Mouse (Mus musculus): ENCODE results near the gene Rasgrp2. TPM values are rescaled to one million over a fixed set of nuclear protein-coding genes. Genes with fewer than 3 reads are reported as not detected.
A peak's percentile ranks its signal among the peaks of the same experiment; 100 is the strongest.

The Rasgrp2 gene
- polyA plus RNA-seq, 1 experiment from 2014 or later: 26.4 TPM

- H3K9me3 ChIP-seq: no peaks in the 10 kb centered on the region
- peaks cover 37% of the 10 kb centered on the region for H3K4me1 ChIP-seq
- no peak overlapping the region for H3K4me3 ChIP-seq
- H3K4me2 ChIP-seq (replicated peaks): no peak overlapping the region
- WGBS: 21% methylated on average over 6 of the region's 6 CpGs
- peak; percentile 52; the same call in 1 of the 2 replicates for ATAC-seq (ENCODE audit: low FRiP score, low read depth)
- H3K27ac ChIP-seq: 0 out of 2 replicates have a peak overlapping the region, but pooled peaks have one; percentile 2
- no peak overlapping the region for H3K9ac ChIP-seq
- H3K36me3 ChIP-seq: peaks cover 2% of the 10 kb centered on the region; the same call in 1 of the 2 replicates
- H3K27me3 ChIP-seq (replicated peaks): peaks cover 2% of the 10 kb centered on the region; the same call in 1 of the 2 replicates
These were observed 52.9 kb downstream of the Rasgrp2 start for GRCm38 (mm10) chr19:6452030-6452494.

- peak overlapping the region; percentile 22; the same call in 1 of the 2 replicates for H3K4me2 ChIP-seq (replicated peaks)
- 48% methylated on average over 9 of the region's 9 CpGs for WGBS
- no peak overlapping the region for H3K4me3 ChIP-seq
These were observed 53.7 kb downstream of the Rasgrp2 start for GRCm38 (mm10) chr19:6452672-6453310.

GRCm38 (mm10) chr19:6453349-6453748 lies 54.2 kb downstream of the Rasgrp2 start:
- Histone ChIP-seq H3K9me3 (no peaks in the 10 kb centered on the region), H3K4me1 (peaks cover 29% of the 10 kb centered on the region), H3K27ac (peak overlapping the region; percentile 43; the same call in 1 of the 2 replicates), H3K9ac (no peak overlapping the region), H3K4me2 (replicated peaks) (peak overlapping the region; percentile 22; the same call in 1 of the 2 replicates), H3K36me3 (peaks cover 2% of the 10 kb centered on the region), H3K27me3 (replicated peaks) (peaks cover 2% of the 10 kb centered on the region; the same call in 1 of the 2 replicates), H3K4me3 (no peak overlapping the region)
- WGBS: 84% methylated on average over 8 of the region's 8 CpGs
- ATAC-seq (ENCODE audit: low FRiP score, low read depth): no peak

More at GRCm38 (mm10) chr19:6452672-6453310, 53.7 kb downstream of the Rasgrp2 start:
- Histone ChIP-seq H3K9ac (no peak overlapping the region), H3K27me3 (replicated peaks) (peaks cover 2% of the 10 kb centered on the region; the same call in 1 of the 2 replicates), H3K36me3 (peaks cover 2% of the 10 kb centered on the region; the same call in 1 of the 2 replicates), H3K27ac (peak overlapping the region; percentile 43; the same call in 1 of the 2 replicates), H3K4me1 (peaks cover 33% of the 10 kb centered on the region), H3K9me3 (no peaks in the 10 kb centered on the region)
- ATAC-seq (ENCODE audit: low FRiP score, low read depth): 0 out of 2 replicates have a peak, but pooled peaks have one; percentile 43

- Histone ChIP-seq H3K4me1 (peaks cover 23% of the 10 kb centered on the region), H3K9me3 (no peaks in the 10 kb centered on the region), H3K9ac (0 out of 2 replicates have a peak overlapping the region, but pooled peaks have one; percentile 5), H3K27me3 (replicated peaks) (peaks cover 2% of the 10 kb centered on the region; the same call in 1 of the 2 replicates), H3K36me3 (peaks cover 4% of the 10 kb centered on the region), H3K4me2 (replicated peaks) (no peak overlapping the region), H3K27ac (no peak overlapping the region), H3K4me3 (no peak overlapping the region)
- no peak for ATAC-seq (ENCODE audit: low FRiP score, low read depth)
- WGBS: 74% methylated on average over 10 of the region's 10 CpGs
These were observed 55.0 kb downstream of the Rasgrp2 start for GRCm38 (mm10) chr19:6454041-6454720.

- peaks cover 2% of the 10 kb centered on the region for H3K36me3 ChIP-seq
- H3K27me3 ChIP-seq (replicated peaks): no peaks in the 10 kb centered on the region
- H3K4me1 ChIP-seq: peaks cover 6% of the 10 kb centered on the region
- no peak overlapping the region for H3K27ac ChIP-seq
- H3K9me3 ChIP-seq: no peaks in the 10 kb centered on the region
- H3K9ac ChIP-seq: no peak overlapping the region
- ATAC-seq (ENCODE audit: low FRiP score, low read depth): no peak
- H3K4me2 ChIP-seq (replicated peaks): no peak overlapping the region
- no peak overlapping the region for H3K4me3 ChIP-seq
- WGBS: 85% methylated on average over 6 of the region's 6 CpGs
These were observed 60.4 kb downstream of the Rasgrp2 start for GRCm38 (mm10) chr19:6459504-6459903.

GRCm38 (mm10) chr19:6462841-6463240 lies 63.7 kb downstream of the Rasgrp2 start:
- no peak for ATAC-seq (ENCODE audit: low FRiP score, low read depth)
- Histone ChIP-seq H3K27me3 (replicated peaks) (no peaks in the 10 kb centered on the region), H3K4me3 (no peak overlapping the region), H3K9ac (no peak overlapping the region), H3K36me3 (peaks cover 2% of the 10 kb centered on the region; the same call in 1 of the 2 replicates), H3K4me2 (replicated peaks) (no peak overlapping the region), H3K4me1 (peaks cover 18% of the 10 kb centered on the region), H3K27ac (no peak overlapping the region), H3K9me3 (no peaks in the 10 kb centered on the region)
- WGBS: 58% methylated on average over 6 of the region's 6 CpGs

- H3K9ac ChIP-seq: 0 out of 2 replicates have a peak overlapping the region, but pooled peaks have one; percentile 19
- H3K36me3 ChIP-seq: no peaks in the 10 kb centered on the region
- no peak overlapping the region for H3K4me2 ChIP-seq (replicated peaks)
- peak; percentile 48; the same call in 1 of the 2 replicates for ATAC-seq (ENCODE audit: low FRiP score, low read depth)
- no peak overlapping the region for H3K27ac ChIP-seq
- WGBS: 47% methylated on average over 10 of the region's 10 CpGs
- no peak overlapping the region for H3K4me3 ChIP-seq
- no peaks in the 10 kb centered on the region for H3K27me3 ChIP-seq (replicated peaks)
- H3K9me3 ChIP-seq: no peaks in the 10 kb centered on the region
- peaks cover 18% of the 10 kb centered on the region for H3K4me1 ChIP-seq
These were observed 65.3 kb downstream of the Rasgrp2 start for GRCm38 (mm10) chr19:6464306-6465071.

Other genes with a start within 250 kb of the Rasgrp2 start
- gene Majin, start 215.0 kb upstream of the Rasgrp2 start, polyA plus RNA-seq (2016; fragmentation: Nextera tagmentation; extraction: Ambion mirVana): not detected in 2 replicates
- not detected in 2 replicates for gene Gpha2, start 173.0 kb upstream of the Rasgrp2 start, polyA plus RNA-seq (2016; fragmentation: Nextera tagmentation; extraction: Ambion mirVana)
- gene Ppp2r5b, start 163.5 kb upstream of the Rasgrp2 start, polyA plus RNA-seq (2016; fragmentation: Nextera tagmentation; extraction: Ambion mirVana): 77.8 and 82.8 TPM in 2 replicates
- gene Atg2a, start 157.7 kb upstream of the Rasgrp2 start, polyA plus RNA-seq (2016; fragmentation: Nextera tagmentation; extraction: Ambion mirVana): 13.8 and 14.7 TPM in 2 replicates
- 87.2 and 96.4 TPM in 2 replicates for gene Ehd1, start 122.6 kb upstream of the Rasgrp2 start, polyA plus RNA-seq (2016; fragmentation: Nextera tagmentation; extraction: Ambion mirVana)
- gene Cdc42bpg, start 92.9 kb upstream of the Rasgrp2 start, polyA plus RNA-seq (2016; fragmentation: Nextera tagmentation; extraction: Ambion mirVana): 0.27 and 0.60 TPM in 2 replicates
- 93.3 and 93.5 TPM in 2 replicates for gene Men1, start 64.4 kb upstream of the Rasgrp2 start, polyA plus RNA-seq (2016; fragmentation: Nextera tagmentation; extraction: Ambion mirVana)
- 16.0 and 18.4 TPM in 2 replicates for gene Map4k2, start 58.2 kb upstream of the Rasgrp2 start, polyA plus RNA-seq (2016; fragmentation: Nextera tagmentation; extraction: Ambion mirVana)
- gene Sf1, start 35.6 kb upstream of the Rasgrp2 start, polyA plus RNA-seq (2016; fragmentation: Nextera tagmentation; extraction: Ambion mirVana): 171 TPM in 2 replicates
- 4.7 and 5.5 TPM in 2 replicates for gene Pygm, start 14.9 kb upstream of the Rasgrp2 start, polyA plus RNA-seq (2016; fragmentation: Nextera tagmentation; extraction: Ambion mirVana)
- gene Nrxn2, start 19.4 kb downstream of the Rasgrp2 start, polyA plus RNA-seq (2016; fragmentation: Nextera tagmentation; extraction: Ambion mirVana): 31.2 and 32.9 TPM in 2 replicates
- not detected in 2 replicates for gene Slc22a12, start 143.7 kb downstream of the Rasgrp2 start, polyA plus RNA-seq (2016; fragmentation: Nextera tagmentation; extraction: Ambion mirVana)